Mouse (Mus musculus) neural tube, embryonic 12.5 days (tissue): ENCODE data around the gene Rnf115. TPM values are rescaled to one million over a fixed set of nuclear protein-coding genes. Genes with fewer than 3 reads are reported as not detected.

Experiments used
- ATAC-seq: fragments of 200-750 bp; cut with Nextera tagmentation; 2 replicates; pipeline ENCODE4 v1.8.0; 2017; ENCODE audit warnings: low read depth, mild to moderate bottlenecking, moderate TSS enrichment, moderate library complexity; ENCODE audit not compliant: low FRiP score
- H3K27ac ChIP-seq: fragments of 300-500 bp; sonication (generic); 2 replicates; pipeline ENCODE4 v1.5.1; 2016
- H3K27me3 ChIP-seq: fragments of 300-500 bp; sonication (generic); replicated peaks from 2 replicates; pipeline ENCODE4 v1.6.1; 2016; ENCODE audit warnings: mild to moderate bottlenecking
- H3K36me3 ChIP-seq: fragments of 300-500 bp; sonication (generic); 2 replicates; pipeline ENCODE4 v1.6.1; 2016; ENCODE audit warnings: mild to moderate bottlenecking
- H3K4me1 ChIP-seq: fragments of 300-500 bp; sonication (generic); 2 replicates; pipeline ENCODE4 v1.6.1; 2016
- H3K4me2 ChIP-seq: fragments of 300-500 bp; sonication (generic); replicated peaks from 2 replicates; pipeline ENCODE4 v1.6.1; 2016; ENCODE audit warnings: mild to moderate bottlenecking
- H3K4me3 ChIP-seq: fragments of 300-500 bp; sonication (generic); 2 replicates; pipeline ENCODE4 v1.5.1; 2016
- H3K9ac ChIP-seq: fragments of 300-500 bp; sonication (generic); 2 replicates; pipeline ENCODE4 v1.6.1; 2016; ENCODE audit warnings: mild to moderate bottlenecking
- H3K9me3 ChIP-seq: fragments of 300-500 bp; sonication (generic); 2 replicates; pipeline ENCODE4 v1.6.1; 2016; ENCODE audit warnings: mild to moderate bottlenecking
- WGBS: fragments of 180-500 bp; shearing (Covaris S2); methylation state at CpG from one replicate; pipeline ENCODE4 v1.1.7; 2016; 5-methylcytosine and 5-hydroxymethylcytosine counted together
- polyA plus RNA-seq: library from polyadenylated mRNA; unstranded; fragments of >200 nt; fragmentation: Nextera tagmentation; extraction: Ambion mirVana; gene quantifications from 2 replicates; pipeline ENCODE4 v1.2.1, GENCODE M21; 2016

Gene Rnf115
- polyA plus RNA-seq, 1 experiment from 2014 or later, result 81.4 TPM

- Histone ChIP-seq H3K27me3 (no peaks in the 10 kb centered on the region), H3K4me1 (no peaks in the 10 kb centered on the region), H3K9me3 (peaks cover 3% of the 10 kb centered on the region; the same call in 1 of the 2 replicates), H3K36me3 (no peaks in the 10 kb centered on the region), H3K4me3 (no peak overlapping the region), H3K4me2 (no peak overlapping the region), H3K9ac (no peak overlapping the region), H3K27ac (no peak overlapping the region)
- no peak for ATAC-seq
- 67% methylated on average over 3 of the region's 3 CpGs for WGBS
Observed at GRCm38 (mm10) chr3:96808136-96808535, 80.7 kb downstream of the Rnf115 start.

- no peaks in the 10 kb centered on the region for H3K36me3 ChIP-seq
- peaks cover 3% of the 10 kb centered on the region; the same call in 1 of the 2 replicates for H3K9me3 ChIP-seq
- H3K4me3 ChIP-seq, result no peak overlapping the region
- H3K4me1 ChIP-seq, result no peaks in the 10 kb centered on the region
- no peak for ATAC-seq
- no peak overlapping the region for H3K9ac ChIP-seq
- WGBS, result 76% methylated on average over 3 of the region's 3 CpGs
- no peak overlapping the region for H3K4me2 ChIP-seq
- H3K27me3 ChIP-seq, result no peaks in the 10 kb centered on the region
- no peak overlapping the region for H3K27ac ChIP-seq
Observed at GRCm38 (mm10) chr3:96808651-96809050, 81.2 kb downstream of the Rnf115 start.

DNA sequence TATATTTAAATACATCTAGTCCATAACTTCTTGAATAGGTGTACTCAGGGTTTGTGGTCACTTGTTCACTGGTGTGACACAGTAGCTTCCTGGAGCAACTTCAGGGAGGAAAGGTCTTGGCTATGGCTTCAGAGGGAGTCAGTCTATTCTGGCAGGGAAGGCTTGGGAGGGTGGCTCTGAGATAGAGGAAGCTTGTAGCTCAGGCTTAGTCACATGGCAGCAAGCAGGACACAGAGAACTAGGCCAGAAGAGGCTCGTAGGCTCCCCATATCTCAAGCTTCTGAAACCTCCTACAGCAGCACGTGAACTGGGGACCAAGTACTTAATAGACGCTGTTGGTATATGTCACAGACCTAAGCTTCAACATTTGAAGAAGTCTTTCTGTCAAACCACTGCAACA lies 83.8 kb downstream of the Rnf115 start:
- H3K9me3 ChIP-seq, result no peaks in the 10 kb centered on the region
- WGBS, result 89% methylated on average over 3 of the region's 3 CpGs
- no peak overlapping the region for H3K4me3 ChIP-seq
- no peaks in the 10 kb centered on the region for H3K4me1 ChIP-seq
- no peaks in the 10 kb centered on the region for H3K27me3 ChIP-seq
- H3K27ac ChIP-seq, result no peak overlapping the region
- no peaks in the 10 kb centered on the region for H3K36me3 ChIP-seq
- no peak for ATAC-seq
- H3K9ac ChIP-seq, result no peak overlapping the region
- H3K4me2 ChIP-seq, result no peak overlapping the region

GRCm38 (mm10) chr3:96812395-96813091 lies 85.1 kb downstream of the Rnf115 start:
- no peak overlapping the region for H3K4me3 ChIP-seq
- H3K27ac ChIP-seq, result no peak overlapping the region
- no peak for ATAC-seq
- no peaks in the 10 kb centered on the region for H3K9me3 ChIP-seq
- H3K4me2 ChIP-seq, result no peak overlapping the region; the same call in 1 of the 2 replicates
- H3K4me1 ChIP-seq, result no peaks in the 10 kb centered on the region
- no peaks in the 10 kb centered on the region for H3K27me3 ChIP-seq
- WGBS, result 49% methylated on average over 20 of the region's 20 CpGs
- no peaks in the 10 kb centered on the region for H3K36me3 ChIP-seq
- no peak overlapping the region for H3K9ac ChIP-seq

DNA sequence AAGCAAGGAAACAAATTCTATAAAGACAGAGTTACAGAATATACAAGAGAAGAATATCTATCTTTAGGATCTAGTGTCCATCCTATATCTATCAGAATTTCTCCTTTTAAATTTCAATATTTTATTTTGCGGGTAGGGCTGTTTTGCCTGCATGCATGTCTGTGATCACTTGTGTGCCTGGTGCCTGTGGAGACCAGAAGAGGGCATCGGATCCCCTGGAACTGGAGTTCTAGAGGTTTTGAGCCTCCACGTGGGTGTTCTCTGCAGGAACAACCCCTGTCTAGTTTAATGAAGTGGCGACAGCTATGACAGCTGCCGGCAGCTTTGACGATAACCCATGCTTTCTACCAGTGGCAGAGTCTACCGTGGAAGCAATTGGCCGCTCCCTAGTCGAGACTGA lies 85.6 kb downstream of the Rnf115 start:
- WGBS, result 36% methylated on average over 9 of the region's 9 CpGs
- no peak for ATAC-seq
- Histone ChIP-seq H3K27me3 (no peaks in the 10 kb centered on the region), H3K4me3 (no peak overlapping the region), H3K4me2 (no peak overlapping the region), H3K4me1 (no peaks in the 10 kb centered on the region), H3K9ac (no peak overlapping the region), H3K9me3 (no peaks in the 10 kb centered on the region), H3K36me3 (no peaks in the 10 kb centered on the region), H3K27ac (no peak overlapping the region)

- ATAC-seq, result no peak
- 75% methylated on average over 7 of the region's 7 CpGs for WGBS
Observed at GRCm38 (mm10) chr3:96813591-96814244, 86.3 kb downstream of the Rnf115 start.

DNA sequence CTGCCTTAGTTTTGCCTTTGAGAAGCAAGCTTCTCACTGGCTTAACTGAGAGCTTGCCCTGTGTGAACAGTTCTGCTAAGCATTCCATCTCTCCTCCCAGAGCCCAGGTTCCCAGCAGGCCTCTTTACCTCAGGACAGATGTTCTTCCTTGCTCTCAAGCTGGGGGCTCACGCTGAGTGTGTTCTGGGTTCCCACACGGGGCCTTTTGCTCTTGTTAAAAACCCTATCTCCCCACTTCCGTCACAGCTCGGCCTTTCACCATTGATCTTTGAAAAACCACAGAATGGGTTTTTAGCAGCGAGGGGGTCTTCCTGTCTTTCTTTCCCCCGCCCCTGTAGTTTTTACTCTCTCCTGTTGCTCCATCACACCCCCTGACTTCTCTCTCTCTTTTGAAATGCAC lies 86.9 kb downstream of the Rnf115 start:
- no peak overlapping the region for H3K9ac ChIP-seq
- no peak overlapping the region for H3K4me3 ChIP-seq
- no peaks in the 10 kb centered on the region for H3K9me3 ChIP-seq
- no peaks in the 10 kb centered on the region for H3K4me1 ChIP-seq
- no peak overlapping the region for H3K4me2 ChIP-seq
- 55% methylated on average over 6 of the region's 6 CpGs for WGBS
- no peaks in the 10 kb centered on the region for H3K27me3 ChIP-seq
- H3K36me3 ChIP-seq, result no peaks in the 10 kb centered on the region
- no peak for ATAC-seq
- no peak overlapping the region for H3K27ac ChIP-seq

More at GRCm38 (mm10) chr3:96813591-96814244, 86.3 kb downstream of the Rnf115 start:
- no peak overlapping the region for H3K4me2 ChIP-seq
- no peaks in the 10 kb centered on the region for H3K4me1 ChIP-seq
- H3K9me3 ChIP-seq, result no peaks in the 10 kb centered on the region
- H3K9ac ChIP-seq, result no peak overlapping the region
- no peak overlapping the region for H3K27ac ChIP-seq
- no peaks in the 10 kb centered on the region for H3K36me3 ChIP-seq
- H3K4me3 ChIP-seq, result no peak overlapping the region
- no peaks in the 10 kb centered on the region for H3K27me3 ChIP-seq

- no peak overlapping the region for H3K4me3 ChIP-seq
- 81% methylated on average over 6 of the region's 6 CpGs for WGBS
- no peak overlapping the region for H3K4me2 ChIP-seq
- 0 out of 2 replicates have a peak, but pooled peaks cover 1% of the 10 kb centered on the region for H3K4me1 ChIP-seq
- no peak for ATAC-seq
- H3K9ac ChIP-seq, result no peak overlapping the region
- H3K27me3 ChIP-seq, result no peaks in the 10 kb centered on the region
- no peak overlapping the region for H3K27ac ChIP-seq
- no peaks in the 10 kb centered on the region for H3K9me3 ChIP-seq
- H3K36me3 ChIP-seq, result no peaks in the 10 kb centered on the region
Observed at GRCm38 (mm10) chr3:96820116-96820915, 92.9 kb downstream of the Rnf115 start.

- no peak overlapping the region for H3K4me3 ChIP-seq
- 0 out of 2 replicates have a peak, but pooled peaks cover 3% of the 10 kb centered on the region for H3K4me1 ChIP-seq
- ATAC-seq, result no peak
- no peak overlapping the region for H3K4me2 ChIP-seq
- H3K27ac ChIP-seq, result no peak overlapping the region
- no peaks in the 10 kb centered on the region for H3K27me3 ChIP-seq
- H3K9ac ChIP-seq, result no peak overlapping the region
- 90% methylated on average over 4 of the region's 4 CpGs for WGBS
- H3K36me3 ChIP-seq, result no peaks in the 10 kb centered on the region
- no peaks in the 10 kb centered on the region for H3K9me3 ChIP-seq
Observed at GRCm38 (mm10) chr3:96821581-96821980, 94.1 kb downstream of the Rnf115 start.

GRCm38 (mm10) chr3:96823701-96824100 lies 96.2 kb downstream of the Rnf115 start:
- 32% methylated on average over 3 of the region's 3 CpGs for WGBS
- Histone ChIP-seq H3K27ac (no peak overlapping the region), H3K9me3 (no peaks in the 10 kb centered on the region), H3K36me3 (no peaks in the 10 kb centered on the region), H3K4me2 (no peak overlapping the region), H3K9ac (no peak overlapping the region), H3K27me3 (no peaks in the 10 kb centered on the region), H3K4me3 (no peak overlapping the region), H3K4me1 (0 out of 2 replicates have a peak, but pooled peaks cover 3% of the 10 kb centered on the region)
- ATAC-seq, result no peak

DNA sequence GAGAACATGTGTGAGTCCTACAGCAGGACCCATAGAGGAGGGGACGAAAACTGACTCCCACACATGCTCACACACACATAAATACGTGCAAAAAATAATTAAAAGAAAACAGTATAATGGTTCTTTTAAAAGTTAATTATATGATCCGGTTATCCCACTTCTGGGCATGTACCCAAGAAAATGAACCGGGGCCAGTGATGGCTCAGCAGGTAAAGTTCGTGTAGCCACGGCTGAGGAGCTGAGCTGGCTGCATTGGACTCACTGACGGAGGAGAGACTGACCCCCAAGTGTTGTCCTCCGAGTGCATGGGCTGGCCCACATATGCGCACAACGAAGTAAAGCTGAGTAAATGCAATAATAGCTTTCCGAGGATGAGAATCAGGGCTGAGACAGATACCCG lies 97.2 kb downstream of the Rnf115 start:
- no peak overlapping the region for H3K9ac ChIP-seq
- WGBS, result 91% methylated on average over 12 of the region's 12 CpGs
- 0 out of 2 replicates have a peak, but pooled peaks cover 3% of the 10 kb centered on the region for H3K4me1 ChIP-seq
- H3K4me3 ChIP-seq, result no peak overlapping the region
- no peaks in the 10 kb centered on the region for H3K9me3 ChIP-seq
- no peak for ATAC-seq
- no peak overlapping the region for H3K27ac ChIP-seq
- H3K36me3 ChIP-seq, result no peaks in the 10 kb centered on the region
- H3K4me2 ChIP-seq, result no peak overlapping the region
- no peaks in the 10 kb centered on the region for H3K27me3 ChIP-seq

GRCm38 (mm10) chr3:96825261-96825660 lies 97.8 kb downstream of the Rnf115 start:
- 46% methylated on average over 11 of the region's 11 CpGs for WGBS

More at GRCm38 (mm10) chr3:96825261-96825660, 97.8 kb downstream of the Rnf115 start:
- no peaks in the 10 kb centered on the region for H3K9me3 ChIP-seq
- H3K9ac ChIP-seq, result no peak overlapping the region
- 0 out of 2 replicates have a peak, but pooled peaks cover 3% of the 10 kb centered on the region for H3K4me1 ChIP-seq
- ATAC-seq, result no peak
- H3K4me2 ChIP-seq, result no peak overlapping the region
- no peaks in the 10 kb centered on the region for H3K27me3 ChIP-seq
- H3K27ac ChIP-seq, result no peak overlapping the region
- H3K4me3 ChIP-seq, result no peak overlapping the region
- H3K36me3 ChIP-seq, result no peaks in the 10 kb centered on the region
